Mouse (Mus musculus) macrophage (primary cell): Measurements from ENCODE around the gene Vmn1r43. TPM values are rescaled to one million over a fixed set of nuclear protein-coding genes. Genes with fewer than 3 reads are reported as not detected.
"Not testable (repeated sequence)": the region's sequence is repeated elsewhere in the genome, so short reads cannot be mapped to it uniquely, and the experiment has no call there.

Source experiments
- H3K27ac ChIP-seq: fragments of 350-480 bp; formaldehyde crosslinking; 2 replicates; pipeline ENCODE4 v1.9.0; 2021
- H3K36me3 ChIP-seq: fragments of 350-480 bp; formaldehyde crosslinking; 2 replicates; pipeline ENCODE4 v1.9.0; 2021; ENCODE audit errors: inconsistent target
- H3K4me3 ChIP-seq: fragments of 350-480 bp; formaldehyde crosslinking; 2 replicates; pipeline ENCODE4 v1.9.0; 2021; ENCODE audit errors: inconsistent target
- H3K79me2 ChIP-seq: fragments of 350-480 bp; formaldehyde crosslinking; 2 replicates; pipeline ENCODE4 v1.9.0; 2021; ENCODE audit errors: inconsistent target
- WGBS: methylation state at CpG from one replicate; pipeline ENCODE4 v1.1.7; 2026; ENCODE audit warnings: inconsistent platforms; ENCODE audit not compliant: missing documents; 5-methylcytosine and 5-hydroxymethylcytosine counted together
- polyA plus RNA-seq: library from polyadenylated mRNA; stranded (reverse); fragments of 250-400 nt; gene quantifications from 3 replicates; pipeline ENCODE4 v1.2.4, GENCODE M21; 2018; ENCODE audit warnings: inconsistent platforms
- total RNA-seq, 78 experiments: library from RNA; depleted of rRNA; stranded (reverse); fragments of 250-400 nt; gene quantifications; 1 replicate in 9 of 78; 2 replicates in 24 of 78; 3 replicates in 43 of 78; 4 replicates in 2 of 78; pipeline ENCODE4 v1.2.4; 2018; ENCODE audit warnings: inconsistent platforms in 56 of 78

The Vmn1r43 gene
- total RNA-seq (2018; cell fraction: chromatin; rRNA removed): not detected
- not detected for total RNA-seq (2018; cell fraction: cytosol; rRNA removed)
- not detected for total RNA-seq (2018; cell fraction: nucleus; rRNA removed)
- polyA plus RNA-seq: not detected in 3 replicates

DNA sequence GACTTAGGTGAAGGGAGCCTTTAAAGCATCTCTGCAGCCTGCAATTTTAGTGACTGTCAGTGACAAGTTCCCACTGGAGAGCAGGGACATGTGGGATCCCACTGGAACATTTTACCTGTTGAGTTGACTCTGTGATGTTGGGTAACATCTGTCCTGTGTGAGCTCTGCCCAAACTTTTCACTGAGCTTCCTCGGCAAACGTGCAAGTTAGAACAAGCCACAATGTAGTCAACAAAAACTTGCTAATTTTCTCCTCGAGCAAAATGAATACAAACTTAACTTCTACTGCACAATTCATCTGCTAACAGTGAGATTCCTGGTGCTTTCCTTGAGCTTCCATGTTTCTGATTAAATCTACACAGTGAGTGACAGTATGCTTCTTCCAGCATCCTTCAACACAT, at the start of gene Vmn1r43, which contains the start of gene Vmn1r42:
Vmn1r43 (minus strand) TSS at position 101 of the 400 bp plus-strand sequence.
Vmn1r42 (minus strand) TSS at position 101 of the 400 bp plus-strand sequence.
- H3K27ac ChIP-seq, H3K36me3 ChIP-seq, H3K79me2 ChIP-seq, H3K4me3 ChIP-seq: not testable (repeated sequence)
- 77% methylated on average over 3 of the region's 3 CpGs for WGBS

DNA sequence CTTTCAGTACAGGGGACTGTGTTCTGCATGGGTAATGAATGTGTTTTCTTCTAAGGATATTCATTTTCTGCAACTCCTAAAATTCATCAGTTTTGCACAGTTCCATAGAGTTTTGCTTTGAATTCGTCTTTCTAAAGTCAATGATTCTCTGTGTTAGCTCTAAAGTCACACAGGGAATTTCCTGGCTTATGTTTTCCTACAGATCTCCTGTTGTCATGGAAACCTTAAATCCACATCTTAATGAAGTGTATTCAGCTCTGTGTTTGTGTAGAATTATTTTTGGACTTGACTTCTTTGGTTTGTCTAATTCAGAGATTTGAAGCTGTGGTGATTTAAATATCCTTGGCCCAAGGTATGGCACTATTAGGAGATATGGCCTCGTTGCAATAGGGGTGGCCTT, 7.6 kb upstream of the Vmn1r43 start:
- Histone ChIP-seq H3K27ac (no peak overlapping the region), H3K4me3 (no peak overlapping the region), H3K36me3 (no peaks in the 10 kb centered on the region), H3K79me2 (no peaks in the 10 kb centered on the region)
- WGBS: 63% methylated on average over 2 of the region's 2 CpGs

DNA sequence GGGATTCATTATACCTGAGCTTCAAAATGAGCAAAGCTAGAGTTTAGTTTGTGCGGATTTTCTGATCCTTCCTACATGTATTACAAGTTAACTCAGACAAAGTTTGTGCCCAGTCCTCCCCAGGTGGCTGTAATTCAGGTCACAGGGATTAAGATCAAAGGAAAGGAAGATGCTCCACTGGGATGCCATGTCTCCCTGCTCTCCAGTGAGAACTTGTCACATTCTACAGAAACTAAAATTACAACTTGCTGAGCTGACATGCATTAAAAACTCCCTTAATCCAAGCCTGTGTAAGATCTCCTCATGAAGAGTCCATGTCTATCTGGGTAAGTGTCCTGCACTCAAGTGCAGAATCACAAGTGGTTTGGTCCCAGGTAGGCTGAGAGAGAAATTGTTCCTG, 7.1 kb upstream of the Vmn1r43 start, which contains the start of gene Vmn1r44:
Vmn1r44 (plus strand) TSS at position 301 of the 400 bp plus-strand sequence.
- WGBS: 75% methylated on average over 1 of the region's 1 CpGs
- Histone ChIP-seq H3K79me2 (no peaks in the 10 kb centered on the region), H3K4me3 (no peak within 1 kb of the TSS), H3K27ac (no peak within 1 kb of the TSS), H3K36me3 (no peaks in the 10 kb centered on the region)

DNA sequence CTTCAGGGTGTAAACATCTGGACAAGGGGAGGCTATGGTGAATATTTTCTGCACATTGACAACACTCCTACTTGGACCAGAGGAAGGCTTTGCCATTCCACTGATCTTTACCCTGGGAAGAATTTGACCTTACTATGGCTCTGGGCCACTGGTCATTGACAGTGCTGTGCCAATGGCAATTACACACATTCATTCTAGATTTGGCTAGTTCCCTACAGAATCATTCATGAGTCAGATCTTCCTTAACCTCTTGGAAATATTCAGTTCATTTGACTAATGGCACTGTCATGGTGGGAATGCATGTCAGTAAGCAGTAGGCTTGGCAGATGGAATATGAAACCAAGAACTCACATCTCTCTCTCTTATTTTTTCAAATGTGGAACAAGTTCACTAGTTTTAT, 4.7 kb upstream of the Vmn1r43 start:
- no peak overlapping the region for H3K27ac ChIP-seq

DNA sequence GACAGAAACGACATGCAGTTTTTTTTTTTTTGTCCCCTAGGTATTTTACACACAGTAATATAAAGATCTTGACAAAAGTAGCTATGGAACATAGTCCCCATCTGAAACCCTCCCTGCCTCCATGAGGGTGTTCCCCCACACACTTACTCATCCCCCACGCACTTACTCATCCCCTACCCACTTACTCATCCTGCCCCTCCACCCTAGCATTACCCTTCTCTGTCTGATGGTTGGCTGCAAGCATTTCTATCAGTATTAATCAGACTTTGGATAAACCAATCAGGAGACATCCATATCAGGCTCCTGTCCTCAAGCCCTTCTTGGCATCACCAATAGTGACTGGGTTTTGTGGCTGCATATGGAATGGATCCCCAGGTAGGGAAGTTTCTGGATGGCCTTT, 750 bp upstream of the Vmn1r43 start:
- 100% methylated on average over 1 of the region's 2 CpGs for WGBS
- no peaks in the 10 kb centered on the region for H3K79me2 ChIP-seq
- H3K36me3 ChIP-seq: no peaks in the 10 kb centered on the region
- H3K27ac ChIP-seq: no peak overlapping the region
- H3K4me3 ChIP-seq: no peak overlapping the region

More for the DNA sequence above, 4.7 kb upstream of the Vmn1r43 start:
- no peaks in the 10 kb centered on the region for H3K79me2 ChIP-seq
- no peaks in the 10 kb centered on the region for H3K36me3 ChIP-seq
- no peak overlapping the region for H3K4me3 ChIP-seq

DNA sequence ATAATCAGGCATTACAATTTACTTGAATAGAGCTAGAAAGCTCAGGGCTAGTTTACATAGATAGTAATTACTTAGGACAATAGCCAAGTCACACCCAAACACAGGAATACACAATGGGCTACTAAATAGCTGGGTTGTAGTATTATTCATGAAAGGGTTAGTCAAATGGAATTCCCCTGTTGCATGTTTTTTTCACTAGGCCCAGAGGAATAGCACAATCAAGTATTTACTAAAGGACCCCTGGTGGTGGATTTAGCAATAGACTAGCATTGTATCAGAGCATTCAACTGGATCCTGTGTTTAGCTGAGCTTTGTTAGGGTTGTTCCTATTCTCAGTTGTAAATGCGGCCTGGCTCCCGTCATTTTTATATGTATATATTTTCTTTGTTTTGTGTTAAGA, 8.2 kb downstream of the Vmn1r43 start:
- H3K79me2 ChIP-seq: no peaks in the 10 kb centered on the region
- H3K4me3 ChIP-seq: no peak overlapping the region
- H3K36me3 ChIP-seq: no peaks in the 10 kb centered on the region
- 88% methylated on average over 2 of the region's 2 CpGs for WGBS
- H3K27ac ChIP-seq: no peak overlapping the region

DNA sequence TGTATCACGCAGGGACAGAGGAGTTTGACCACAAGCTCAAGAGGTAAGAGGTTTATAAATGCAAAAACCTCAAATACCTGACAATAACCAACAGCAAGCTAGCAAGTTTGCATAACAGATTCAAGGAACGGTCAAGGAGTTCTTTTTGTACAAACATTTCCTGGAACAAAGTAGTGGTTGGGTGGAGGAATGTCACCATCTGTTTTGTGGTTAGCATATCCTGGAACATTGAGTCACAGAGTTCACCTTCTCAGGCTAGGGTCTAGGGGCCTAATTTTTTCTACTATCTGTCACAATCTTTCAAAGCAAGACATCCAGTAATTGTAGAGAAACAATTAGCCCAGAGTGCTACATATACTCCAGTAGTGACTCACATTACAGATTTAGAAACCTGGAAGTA, 8.9 kb downstream of the Vmn1r43 start:
- Histone ChIP-seq H3K36me3 (no peaks in the 10 kb centered on the region), H3K27ac (no peak overlapping the region), H3K79me2 (no peaks in the 10 kb centered on the region), H3K4me3 (no peak overlapping the region)
- 51% methylated on average over 2 of the region's 2 CpGs for WGBS

DNA sequence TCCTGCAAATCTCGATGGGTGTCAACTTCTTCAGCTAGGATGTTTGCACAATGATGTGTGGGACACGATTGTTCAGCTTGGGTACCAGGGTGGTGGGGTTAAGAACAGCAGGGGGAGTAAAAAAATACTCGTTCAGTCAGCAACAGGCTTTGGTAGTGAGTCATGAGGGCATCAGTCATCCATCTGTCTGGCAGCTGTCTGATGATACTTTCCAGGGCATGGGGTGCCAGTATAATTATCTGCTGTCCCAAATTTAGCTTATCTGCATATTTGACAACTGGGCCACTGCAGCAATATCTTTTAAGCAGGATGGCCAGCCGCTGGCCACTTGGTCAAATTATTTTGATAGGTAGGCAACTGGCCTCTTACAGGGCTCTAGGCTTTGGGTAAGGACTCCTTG, 12.4 kb downstream of the Vmn1r43 start:
- Histone ChIP-seq H3K79me2 (no peaks in the 10 kb centered on the region), H3K4me3 (no peak overlapping the region), H3K27ac (no peak overlapping the region), H3K36me3 (no peaks in the 10 kb centered on the region)
- WGBS: 71% methylated on average over 4 of the region's 4 CpGs

DNA sequence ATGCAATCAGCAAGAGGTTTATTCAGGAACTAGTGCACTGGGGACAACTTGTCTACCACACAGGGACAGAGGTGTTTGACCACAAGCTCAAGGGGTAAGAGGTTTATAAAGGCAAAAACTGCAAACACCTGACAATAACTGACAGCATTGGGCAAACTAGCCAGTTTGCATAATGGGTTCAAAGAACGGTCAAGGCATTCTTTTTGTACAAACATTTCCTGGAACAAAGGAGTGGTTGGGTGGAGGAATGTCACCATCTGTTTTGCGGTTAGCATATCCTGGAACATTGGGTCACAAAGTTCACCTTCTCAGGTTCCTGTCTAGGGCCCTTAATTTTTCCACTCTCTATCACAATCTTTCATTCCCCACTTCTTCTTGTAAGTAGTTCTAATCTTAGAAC, 16.4 kb downstream of the Vmn1r43 start:
- 81% methylated on average over 2 of the region's 2 CpGs for WGBS
- Histone ChIP-seq H3K36me3 (no peaks in the 10 kb centered on the region), H3K4me3 (no peak overlapping the region), H3K27ac (no peak overlapping the region), H3K79me2 (no peaks in the 10 kb centered on the region)

DNA sequence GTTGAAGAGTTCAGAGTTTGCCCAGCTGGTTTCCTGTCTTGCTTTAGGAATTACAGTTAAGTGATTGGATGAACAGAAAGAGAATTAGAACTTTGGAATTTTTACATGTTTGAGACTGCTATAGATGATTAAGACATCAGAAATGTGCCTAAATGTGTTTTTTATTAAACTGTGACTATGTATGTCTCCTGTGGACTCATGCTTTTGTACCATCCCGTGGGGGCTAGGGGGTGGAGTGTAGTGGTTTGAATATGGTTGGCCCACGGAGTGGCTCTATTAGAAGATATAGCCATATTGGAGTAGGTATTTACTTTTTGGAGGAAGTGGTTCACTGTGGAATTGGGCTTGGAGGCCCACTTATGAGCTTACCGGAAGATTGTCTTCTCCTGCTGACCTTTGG, 18.7 kb downstream of the Vmn1r43 start:
- H3K4me3 ChIP-seq: no peak overlapping the region
- 78% methylated on average over 3 of the region's 3 CpGs for WGBS
- no peaks in the 10 kb centered on the region for H3K79me2 ChIP-seq
- H3K36me3 ChIP-seq: no peaks in the 10 kb centered on the region
- no peak overlapping the region for H3K27ac ChIP-seq

Other genes with a start within 250 kb of the Vmn1r43 start
- 3.2 to 5.9 TPM (median 5.0 TPM) in 3 replicates for gene Txnrd3, start 232.4 kb downstream of the Vmn1r43 start, polyA plus RNA-seq
- gene Vmn1r40, start 168.9 kb downstream of the Vmn1r43 start, polyA plus RNA-seq: not detected in 3 replicates
- not detected in 3 replicates for gene Vmn1r41, start 135.6 kb downstream of the Vmn1r43 start, polyA plus RNA-seq
- gene Vmn1r42, start within 50 bp of the Vmn1r43 start, polyA plus RNA-seq: not detected in 3 replicates
- gene Vmn1r44, start 7.2 kb upstream of the Vmn1r43 start, polyA plus RNA-seq: not detected in 3 replicates
- not detected in 3 replicates for gene Vmn1r45, start 64.2 kb upstream of the Vmn1r43 start, polyA plus RNA-seq
- not detected in 3 replicates for gene Vmn1r46, start 92.9 kb upstream of the Vmn1r43 start, polyA plus RNA-seq
- not detected in 3 replicates for gene Vmn1r47, start 139.7 kb upstream of the Vmn1r43 start, polyA plus RNA-seq
- gene Vmn1r48, start 160.4 kb upstream of the Vmn1r43 start, polyA plus RNA-seq: not detected in 3 replicates
- gene Vmn1r49, start 202.1 kb upstream of the Vmn1r43 start, polyA plus RNA-seq: not detected in 3 replicates
- not detected in 3 replicates for gene Vmn1r50, start 225.0 kb upstream of the Vmn1r43 start, polyA plus RNA-seq
- not detected in 3 replicates for gene Vmn1r51, start 246.2 kb upstream of the Vmn1r43 start, polyA plus RNA-seq